Mouse (Mus musculus) induced T-regulatory cell, adult 2 months (primary cell): ENCODE measurements around the gene Zfp612.
"Not testable (repeated sequence)": the region's sequence is repeated elsewhere in the genome, so short reads cannot be mapped to it uniquely, and the experiment has no call there.

Experiments used
- DNase-seq: peaks from one replicate; pipeline ENCODE4 v3.0.0-alpha.2; 2012; ENCODE audit warnings: low read depth

Zfp612 gene

GRCm38 (mm10) chr8:110079282-110080221 is at the start of gene Zfp612:
Gene Zfp612 (plus strand): TSS chr8:110079746.
- DNase-seq = peak; percentile 55

GRCm38 (mm10) chr8:110033771-110034170 is 45.8 kb upstream of the Zfp612 start:
- DNase-seq = not testable (repeated sequence)

- DNase-seq = no peak
Measured at GRCm38 (mm10) chr8:110034331-110034730, 45.2 kb upstream of the Zfp612 start.

GRCm38 (mm10) chr8:110036156-110036555 is 43.4 kb upstream of the Zfp612 start:
- no peak for DNase-seq

GRCm38 (mm10) chr8:110039216-110039615 is 40.3 kb upstream of the Zfp612 start:
- no peak for DNase-seq

GRCm38 (mm10) chr8:110039659-110040058 is 39.9 kb upstream of the Zfp612 start, which contains the start of gene Chst4:
Gene Chst4 (minus strand): TSS chr8:110039740.
- DNase-seq = no peak

GRCm38 (mm10) chr8:110040509-110040908 is 39.0 kb upstream of the Zfp612 start:
- no peak for DNase-seq

- DNase-seq = no peak
Measured at GRCm38 (mm10) chr8:110051208-110051607, 28.3 kb upstream of the Zfp612 start.

GRCm38 (mm10) chr8:110058207-110058606 is 21.3 kb upstream of the Zfp612 start:
- DNase-seq = no peak

GRCm38 (mm10) chr8:110064161-110064560 is 15.4 kb upstream of the Zfp612 start:
- no peak for DNase-seq

GRCm38 (mm10) chr8:110064606-110065365 is 14.8 kb upstream of the Zfp612 start:
- DNase-seq = no peak

GRCm38 (mm10) chr8:110065676-110066075 is 13.9 kb upstream of the Zfp612 start:
- DNase-seq = no peak

- no peak for DNase-seq
Measured at GRCm38 (mm10) chr8:110069706-110070105, 9.8 kb upstream of the Zfp612 start.

- peak; percentile 71 for DNase-seq
Measured at GRCm38 (mm10) chr8:110071600-110071999, 7.9 kb upstream of the Zfp612 start.

GRCm38 (mm10) chr8:110074496-110074895 is 5.0 kb upstream of the Zfp612 start:
- DNase-seq = no peak

- DNase-seq = no peak
Measured at GRCm38 (mm10) chr8:110082416-110083105, 3.0 kb downstream of the Zfp612 start.

- no peak for DNase-seq
Measured at GRCm38 (mm10) chr8:110091869-110092268, 12.3 kb downstream of the Zfp612 start.

GRCm38 (mm10) chr8:110100907-110101306 is 21.4 kb downstream of the Zfp612 start, which contains the start of gene Gm21964:
Gene Gm21964 (plus strand): TSS chr8:110101207.
- DNase-seq = no peak

- no peak for DNase-seq
Measured at GRCm38 (mm10) chr8:110101676-110102075, 22.1 kb downstream of the Zfp612 start.

GRCm38 (mm10) chr8:110102653-110103052 is 23.1 kb downstream of the Zfp612 start, which contains the start of gene Gm17720:
Gene Gm17720 (minus strand): TSS chr8:110102753.
- no peak for DNase-seq

GRCm38 (mm10) chr8:110119715-110120114 is 40.2 kb downstream of the Zfp612 start:
- no peak for DNase-seq

GRCm38 (mm10) chr8:110130537-110130936 is 51.0 kb downstream of the Zfp612 start:
- DNase-seq = peak; percentile 61
